Mouse (Mus musculus) neural tube, embryonic 11.5 days (tissue): ENCODE measurements around the gene Mad1l1. TPM values are rescaled to one million over a fixed set of nuclear protein-coding genes. Genes with fewer than 3 reads are reported as not detected.

Source experiments
- ATAC-seq: fragments of 200-750 bp; cut with Nextera tagmentation; 2 replicates; pipeline ENCODE4 v1.8.0; 2017; ENCODE audit warnings: moderate number of reproducible peaks, mild to moderate bottlenecking, moderate TSS enrichment, moderate library complexity; ENCODE audit not compliant: insufficient read depth, low FRiP score, low TSS enrichment
- DNase-seq: peaks from one replicate; pipeline ENCODE4 v3.0.0-alpha.2; 2015; ENCODE audit warnings: low spot score
- H3K27ac ChIP-seq: fragments of 300-500 bp; sonication (generic); 2 replicates; pipeline ENCODE4 v1.5.1; 2014; ENCODE audit warnings: low read depth, mild to moderate bottlenecking, low read length
- H3K27me3 ChIP-seq: fragments of 300-500 bp; sonication (generic); 2 replicates; pipeline ENCODE4 v1.6.1; 2014; ENCODE audit warnings: mild to moderate bottlenecking, low read length, mixed read lengths; ENCODE audit not compliant: control insufficient read depth, insufficient read depth
- H3K36me3 ChIP-seq: fragments of 300-500 bp; sonication (generic); 2 replicates; pipeline ENCODE4 v1.6.1; 2014; ENCODE audit warnings: mild to moderate bottlenecking, low read length, moderate library complexity, mixed read lengths; ENCODE audit not compliant: control insufficient read depth, insufficient read depth
- H3K4me1 ChIP-seq: fragments of 300-500 bp; sonication (generic); 2 replicates; pipeline ENCODE4 v1.6.1; 2014; ENCODE audit warnings: low read length, mixed read lengths; ENCODE audit not compliant: control insufficient read depth, insufficient read depth
- H3K4me2 ChIP-seq: fragments of 300-500 bp; sonication (generic); 2 replicates; pipeline ENCODE4 v1.6.1; 2014; ENCODE audit warnings: low read depth, mild to moderate bottlenecking, moderate library complexity
- H3K4me3 ChIP-seq: fragments of 300-500 bp; sonication (generic); 2 replicates; pipeline ENCODE4 v1.5.1; 2014; ENCODE audit warnings: low read depth, low read length
- H3K9ac ChIP-seq: fragments of 300-500 bp; sonication (generic); 2 replicates; pipeline ENCODE4 v1.6.1; 2014; ENCODE audit warnings: mild to moderate bottlenecking, low read length
- H3K9me3 ChIP-seq: fragments of 300-500 bp; sonication (generic); 2 replicates; pipeline ENCODE4 v1.6.1; 2016; ENCODE audit warnings: low read length; ENCODE audit not compliant: control insufficient read depth
- WGBS: fragments of 180-500 bp; shearing (Covaris S2); extraction: QIAGEN DNeasy Blood & Tissue Kit; methylation state at CpG from one replicate; pipeline ENCODE4 v1.1.7; 2014; 5-methylcytosine and 5-hydroxymethylcytosine counted together
- polyA plus RNA-seq: library from polyadenylated mRNA; unstranded; fragments of >200 nt; fragmentation: Nextera tagmentation; extraction: Ambion mirVana; gene quantifications from 2 replicates; pipeline ENCODE4 v1.2.1, GENCODE M21; 2014

Gene Mad1l1
- polyA plus RNA-seq, 1 experiment from 2014 or later: 51.9 TPM

- ATAC-seq (no peak), DNase-seq (peak; percentile 36)
- Histone ChIP-seq H3K27ac (no peak overlapping the region), H3K9ac (no peak overlapping the region), H3K9me3 (no peaks in the 10 kb centered on the region), H3K4me3 (no peak overlapping the region), H3K36me3 (peaks cover 2% of the 10 kb centered on the region; the same call in 1 of the 2 replicates), H3K4me1 (no peaks in the 10 kb centered on the region), H3K27me3 (no peaks in the 10 kb centered on the region), H3K4me2 (no peak overlapping the region)
- WGBS: 79% methylated on average over 1 of the region's 1 CpGs
These were observed 15.3 kb upstream of the Mad1l1 start for GRCm38 (mm10) chr5:140336680-140337079.

- DNase-seq: no peak
- WGBS: 41% methylated on average over 2 of the region's 2 CpGs
- H3K9me3 ChIP-seq: no peaks in the 10 kb centered on the region
- H3K9ac ChIP-seq: no peak overlapping the region
- H3K4me1 ChIP-seq: peaks cover 8% of the 10 kb centered on the region; the same call in 1 of the 2 replicates
- H3K27me3 ChIP-seq: no peaks in the 10 kb centered on the region
- no peak overlapping the region for H3K27ac ChIP-seq
- peaks cover 5% of the 10 kb centered on the region; the same call in 1 of the 2 replicates for H3K36me3 ChIP-seq
- ATAC-seq: no peak
- H3K4me2 ChIP-seq: no peak overlapping the region
- H3K4me3 ChIP-seq: no peak overlapping the region
These were observed 12.3 kb upstream of the Mad1l1 start for GRCm38 (mm10) chr5:140333631-140334030.

- peaks cover 2% of the 10 kb centered on the region; the same call in 1 of the 2 replicates for H3K36me3 ChIP-seq
- H3K4me1 ChIP-seq: peaks cover 8% of the 10 kb centered on the region; the same call in 1 of the 2 replicates
- H3K27me3 ChIP-seq: no peaks in the 10 kb centered on the region
- no peak overlapping the region for H3K9ac ChIP-seq
- H3K9me3 ChIP-seq: no peaks in the 10 kb centered on the region
- DNase-seq (no peak), ATAC-seq (no peak)
- H3K4me2 ChIP-seq: peak overlapping the region; percentile 85; the same call in 1 of the 2 replicates
- no peak overlapping the region; the same call in 1 of the 2 replicates for H3K4me3 ChIP-seq
- WGBS: 60% methylated on average over 4 of the region's 4 CpGs
- H3K27ac ChIP-seq: no peak overlapping the region
These were observed 11.2 kb upstream of the Mad1l1 start for GRCm38 (mm10) chr5:140332519-140332918.

- Histone ChIP-seq H3K27me3 (no peaks in the 10 kb centered on the region), H3K4me1 (peaks cover 8% of the 10 kb centered on the region; the same call in 1 of the 2 replicates), H3K36me3 (peaks cover 2% of the 10 kb centered on the region; the same call in 1 of the 2 replicates), H3K9ac (peak within 1 kb of the TSS; percentile 74), H3K9me3 (no peaks in the 10 kb centered on the region), H3K27ac (peak within 1 kb of the TSS; percentile 84), H3K4me3 (peak within 1 kb of the TSS; percentile 74), H3K4me2 (peak within 1 kb of the TSS; percentile 85)
- peak; percentile 73 for ATAC-seq
- under 1% methylated on average over 39 of the region's 39 CpGs for WGBS
- peak; percentile 89 for DNase-seq
These were observed 10.5 kb upstream of the Mad1l1 start, which contains the start of gene Mrm2 for GRCm38 (mm10) chr5:140331615-140332512. Mrm2 (minus strand) TSS chr5:140331898.

GRCm38 (mm10) chr5:140324058-140324457 lies 2.7 kb upstream of the Mad1l1 start:
- Histone ChIP-seq H3K9me3 (no peaks in the 10 kb centered on the region), H3K27ac (no peak overlapping the region), H3K4me2 (no peak overlapping the region), H3K4me1 (peaks cover 3% of the 10 kb centered on the region; the same call in 1 of the 2 replicates), H3K4me3 (no peak overlapping the region), H3K9ac (no peak overlapping the region), H3K27me3 (no peaks in the 10 kb centered on the region), H3K36me3 (no peaks in the 10 kb centered on the region)
- no peak for DNase-seq
- 88% methylated on average over 5 of the region's 5 CpGs for whole genome bisulfite sequencing
- no peak for ATAC-seq

GRCm38 (mm10) chr5:140321756-140322575 lies 614 bp upstream of the Mad1l1 start:
- peak overlapping the region; percentile 69 for H3K4me2 ChIP-seq
- H3K27ac ChIP-seq: no peak overlapping the region; the same call in 1 of the 2 replicates
- peak overlapping the region; percentile 95 for H3K4me3 ChIP-seq
- DNase-seq: no peak
- no peaks in the 10 kb centered on the region for H3K9me3 ChIP-seq
- peak; percentile 17; the same call in 1 of the 2 replicates for ATAC-seq
- H3K4me1 ChIP-seq: peaks cover 3% of the 10 kb centered on the region; the same call in 1 of the 2 replicates
- H3K27me3 ChIP-seq: no peaks in the 10 kb centered on the region
- H3K36me3 ChIP-seq: no peaks in the 10 kb centered on the region
- peak overlapping the region; percentile 99 for H3K9ac ChIP-seq
- WGBS: 3% methylated on average over 17 of the region's 17 CpGs

GRCm38 (mm10) chr5:140316716-140317115 lies 4.6 kb downstream of the Mad1l1 start:
- H3K27me3 ChIP-seq: no peaks in the 10 kb centered on the region
- peaks cover 4% of the 10 kb centered on the region; the same call in 1 of the 2 replicates for H3K36me3 ChIP-seq
- H3K9me3 ChIP-seq: no peaks in the 10 kb centered on the region
- DNase-seq: no peak
- no peak overlapping the region for H3K4me3 ChIP-seq
- peaks cover 3% of the 10 kb centered on the region; the same call in 1 of the 2 replicates for H3K4me1 ChIP-seq
- 86% methylated on average over 3 of the region's 3 CpGs for WGBS
- no peak overlapping the region for H3K9ac ChIP-seq
- H3K4me2 ChIP-seq: no peak overlapping the region
- H3K27ac ChIP-seq: no peak overlapping the region
- ATAC-seq: no peak

- Histone ChIP-seq H3K27ac (no peak overlapping the region), H3K4me3 (no peak overlapping the region), H3K4me2 (no peak overlapping the region), H3K9me3 (no peaks in the 10 kb centered on the region), H3K27me3 (no peaks in the 10 kb centered on the region), H3K36me3 (peaks cover 15% of the 10 kb centered on the region), H3K4me1 (no peaks in the 10 kb centered on the region), H3K9ac (no peak overlapping the region)
- 94% methylated on average over 14 of the region's 14 CpGs for WGBS
- DNase-seq: no peak
- no peak for ATAC-seq
These were observed 13.8 kb downstream of the Mad1l1 start for GRCm38 (mm10) chr5:140307602-140308001.
